Mouse (Mus musculus) midbrain, embryonic 13.5 days (tissue): Measurements from ENCODE around the gene Colq. TPM values are rescaled to one million over a fixed set of nuclear protein-coding genes. Genes with fewer than 3 reads are reported as not detected.

ENCODE experiments used
- ATAC-seq: fragments of 200-750 bp; cut with Nextera tagmentation; 2 replicates; pipeline ENCODE4 v1.8.0; 2017; ENCODE audit warnings: mild to moderate bottlenecking, moderate TSS enrichment, moderate library complexity
- H3K27ac ChIP-seq: fragments of 300-500 bp; sonication (generic); 2 replicates; pipeline ENCODE4 v1.5.1; 2015; ENCODE audit warnings: inconsistent platforms, mild to moderate bottlenecking, moderate library complexity
- H3K27me3 ChIP-seq: fragments of 300-500 bp; sonication (generic); 2 replicates; pipeline ENCODE4 v1.6.1; 2015; ENCODE audit warnings: mild to moderate bottlenecking, inconsistent platforms
- H3K36me3 ChIP-seq: fragments of 300-500 bp; sonication (generic); 2 replicates; pipeline ENCODE4 v1.6.1; 2015; ENCODE audit warnings: mild to moderate bottlenecking, inconsistent platforms
- H3K4me1 ChIP-seq: fragments of 300-500 bp; sonication (generic); replicated peaks from 2 replicates; pipeline ENCODE4 v1.6.1; 2015; ENCODE audit warnings: inconsistent platforms
- H3K4me2 ChIP-seq: fragments of 300-500 bp; sonication (generic); replicated peaks from 2 replicates; pipeline ENCODE4 v1.6.1; 2015; ENCODE audit warnings: moderate library complexity, mild to moderate bottlenecking, inconsistent platforms
- H3K4me3 ChIP-seq: fragments of 300-500 bp; sonication (generic); replicated peaks from 2 replicates; pipeline ENCODE4 v1.5.1; 2015; ENCODE audit warnings: mild to moderate bottlenecking, inconsistent platforms
- H3K9ac ChIP-seq: fragments of 300-500 bp; sonication (generic); replicated peaks from 2 replicates; pipeline ENCODE4 v1.6.1; 2015; ENCODE audit warnings: mild to moderate bottlenecking, inconsistent platforms
- H3K9me3 ChIP-seq: fragments of 300-500 bp; sonication (generic); 2 replicates; pipeline ENCODE4 v1.6.1; 2016; ENCODE audit warnings: mild to moderate bottlenecking, inconsistent platforms
- WGBS: fragments of 180-500 bp; shearing (Covaris S2); methylation state at CpG from one replicate; pipeline ENCODE4 v1.1.7; 2015; 5-methylcytosine and 5-hydroxymethylcytosine counted together
- polyA plus RNA-seq: library from polyadenylated mRNA; unstranded; fragments of >200 nt; fragmentation: Nextera tagmentation; extraction: Ambion mirVana; gene quantifications from 2 replicates; pipeline ENCODE4 v1.2.1, GENCODE M21; 2015

Colq gene
- polyA plus RNA-seq, 1 experiment from 2014 or later = not detected

DNA sequence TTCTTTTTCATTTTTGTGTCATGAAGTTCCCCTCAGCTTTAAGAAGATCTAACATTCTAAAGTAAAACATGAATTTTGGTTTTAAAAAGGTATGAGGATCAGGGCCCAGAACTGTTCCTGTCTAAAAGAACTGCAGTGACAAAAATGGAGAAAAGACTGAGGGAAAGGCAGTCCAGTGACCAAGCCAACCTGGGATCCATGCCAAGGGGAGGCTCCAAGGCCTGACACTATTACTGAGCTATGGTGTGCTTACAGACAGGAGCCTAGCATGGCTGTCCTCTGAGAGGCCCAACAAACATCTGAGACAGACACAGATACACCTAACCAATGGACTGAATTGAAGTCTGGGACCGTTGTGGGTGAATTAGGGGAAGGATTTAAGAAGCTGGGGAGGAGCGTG is 81.2 kb downstream of the Colq start:
- Histone ChIP-seq H3K27ac (no peak overlapping the region), H3K27me3 (no peaks in the 10 kb centered on the region), H3K9me3 (0 out of 2 replicates have a peak, but pooled peaks cover 3% of the 10 kb centered on the region), H3K36me3 (peaks cover 54% of the 10 kb centered on the region), H3K4me1 (no peaks in the 10 kb centered on the region), H3K4me3 (no peak overlapping the region), H3K9ac (no peak overlapping the region), H3K4me2 (no peak overlapping the region)
- ATAC-seq = no peak
- WGBS = 94% methylated on average over 2 of the region's 2 CpGs

GRCm38 (mm10) chr14:31506456-31506855 is 84.7 kb downstream of the Colq start:
- no peak for ATAC-seq
- 98% methylated on average over 6 of the region's 6 CpGs for WGBS
- peaks cover 84% of the 10 kb centered on the region for H3K36me3 ChIP-seq
- H3K4me2 ChIP-seq = no peak overlapping the region
- no peaks in the 10 kb centered on the region for H3K27me3 ChIP-seq
- H3K9me3 ChIP-seq = no peaks in the 10 kb centered on the region
- no peak overlapping the region for H3K9ac ChIP-seq
- no peak overlapping the region for H3K4me3 ChIP-seq
- H3K4me1 ChIP-seq = no peaks in the 10 kb centered on the region
- H3K27ac ChIP-seq = no peak overlapping the region

DNA sequence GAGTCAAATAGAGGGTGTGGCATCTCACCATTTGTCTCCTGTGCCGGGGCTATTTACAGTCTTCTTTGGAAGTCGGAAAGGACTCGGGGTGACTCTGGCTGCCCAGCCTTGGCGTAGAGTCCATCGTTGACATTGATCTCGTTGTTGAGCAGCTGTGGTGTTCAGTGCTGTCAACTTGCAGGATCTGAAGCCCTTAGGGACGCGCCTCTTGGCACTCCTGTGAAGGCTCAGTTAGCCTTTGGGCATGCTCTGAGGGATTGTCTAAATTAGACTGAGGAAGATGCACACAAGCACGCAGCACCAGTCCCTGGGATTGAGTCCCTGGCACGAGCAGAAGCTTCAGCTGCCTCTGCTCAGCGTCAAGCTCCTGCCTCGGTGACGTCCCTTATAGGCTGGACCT is 87.7 kb downstream of the Colq start:
- Histone ChIP-seq H3K27ac (no peak overlapping the region), H3K9ac (no peak overlapping the region), H3K4me2 (no peak overlapping the region), H3K4me3 (no peak overlapping the region), H3K4me1 (no peaks in the 10 kb centered on the region), H3K9me3 (no peaks in the 10 kb centered on the region), H3K27me3 (no peaks in the 10 kb centered on the region), H3K36me3 (peaks cover 88% of the 10 kb centered on the region)
- 97% methylated on average over 13 of the region's 13 CpGs for WGBS
- no peak for ATAC-seq

- H3K36me3 ChIP-seq = peaks cover 55% of the 10 kb centered on the region
- no peak overlapping the region for H3K4me3 ChIP-seq
- no peak overlapping the region for H3K4me2 ChIP-seq
- H3K27ac ChIP-seq = no peak overlapping the region
- peaks cover 22% of the 10 kb centered on the region for H3K4me1 ChIP-seq
- H3K9me3 ChIP-seq = no peaks in the 10 kb centered on the region
- H3K9ac ChIP-seq = no peak overlapping the region
- no peak for ATAC-seq
- 90% methylated on average over 1 of the region's 1 CpGs for WGBS
- H3K27me3 ChIP-seq = no peaks in the 10 kb centered on the region
Observed at GRCm38 (mm10) chr14:31499526-31499925, 91.6 kb downstream of the Colq start.

GRCm38 (mm10) chr14:31496241-31496646 is 94.9 kb downstream of the Colq start:
- Histone ChIP-seq H3K4me3 (peak overlapping the region; percentile 97), H3K4me2 (peak overlapping the region; percentile 80), H3K4me1 (peaks cover 38% of the 10 kb centered on the region), H3K27ac (no peak overlapping the region), H3K9me3 (no peaks in the 10 kb centered on the region), H3K27me3 (no peaks in the 10 kb centered on the region), H3K9ac (peak overlapping the region; percentile 94), H3K36me3 (peaks cover 39% of the 10 kb centered on the region)
- WGBS = 51% methylated on average over 7 of the region's 7 CpGs
- ATAC-seq = no peak

- peaks cover 38% of the 10 kb centered on the region for H3K4me1 ChIP-seq
- H3K27me3 ChIP-seq = no peaks in the 10 kb centered on the region
- H3K27ac ChIP-seq = peak overlapping the region; percentile 90; the same call in 1 of the 2 replicates
- WGBS = 6% methylated on average over 8 of the region's 8 CpGs
- ATAC-seq = no peak
- peak overlapping the region; percentile 97 for H3K4me3 ChIP-seq
- H3K9me3 ChIP-seq = no peaks in the 10 kb centered on the region
- H3K4me2 ChIP-seq = peak overlapping the region; percentile 80
- H3K36me3 ChIP-seq = peaks cover 37% of the 10 kb centered on the region
- H3K9ac ChIP-seq = peak overlapping the region; percentile 94
Observed at GRCm38 (mm10) chr14:31495538-31495937, 95.6 kb downstream of the Colq start.

- peak within 1 kb of the TSS; percentile 94 for H3K9ac ChIP-seq
Observed at GRCm38 (mm10) chr14:31494975-31495455, 96.1 kb downstream of the Colq start, which contains the start of gene Mettl6. Gene Mettl6, minus strand, starts transcription at chr14:31495040.

GRCm38 (mm10) chr14:31494349-31494974 is 96.7 kb downstream of the Colq start, which contains the start of gene Eaf1:
Gene Eaf1, plus strand, starts transcription at chr14:31494399.
- H3K4me1 ChIP-seq = peaks cover 38% of the 10 kb centered on the region
- H3K36me3 ChIP-seq = peaks cover 36% of the 10 kb centered on the region
- ATAC-seq = no peak
- H3K9me3 ChIP-seq = no peaks in the 10 kb centered on the region
- H3K9ac ChIP-seq = peak within 1 kb of the TSS; percentile 94
- H3K27ac ChIP-seq = peak within 1 kb of the TSS; percentile 90
- peak within 1 kb of the TSS; percentile 80 for H3K4me2 ChIP-seq
- WGBS = 1% methylated on average over 37 of the region's 37 CpGs
- H3K27me3 ChIP-seq = no peaks in the 10 kb centered on the region
- H3K4me3 ChIP-seq = peak within 1 kb of the TSS; percentile 97

More at GRCm38 (mm10) chr14:31494975-31495455, 96.1 kb downstream of the Colq start, which contains the start of gene Mettl6:
- Histone ChIP-seq H3K4me2 (peak within 1 kb of the TSS; percentile 80), H3K27me3 (no peaks in the 10 kb centered on the region), H3K4me3 (peak within 1 kb of the TSS; percentile 97), H3K9me3 (no peaks in the 10 kb centered on the region), H3K27ac (peak within 1 kb of the TSS; percentile 90), H3K36me3 (peaks cover 36% of the 10 kb centered on the region), H3K4me1 (peaks cover 38% of the 10 kb centered on the region)
- under 1% methylated on average over 49 of the region's 49 CpGs for WGBS
- peak; percentile 98 for ATAC-seq

DNA sequence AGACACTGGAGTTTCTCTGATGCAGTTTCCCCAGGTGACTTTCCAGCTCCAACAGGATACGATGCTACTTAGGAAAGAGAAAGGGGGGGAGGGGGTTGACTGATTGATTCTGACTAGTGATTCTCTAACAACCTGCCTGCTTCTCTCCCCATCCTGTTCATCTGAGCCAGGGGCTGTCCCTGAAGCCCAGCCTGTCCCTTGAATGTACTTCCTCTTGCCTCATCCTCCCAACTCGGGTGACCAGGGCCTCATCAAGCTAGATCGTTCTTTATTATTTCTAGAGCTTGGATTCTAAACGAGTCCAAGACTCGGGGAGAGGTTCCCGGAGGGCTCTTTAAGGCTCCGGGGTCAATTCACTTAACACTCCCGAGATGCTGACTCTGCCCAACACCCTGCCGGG is 97.2 kb downstream of the Colq start:
- Histone ChIP-seq H3K9me3 (no peaks in the 10 kb centered on the region), H3K27me3 (no peaks in the 10 kb centered on the region), H3K4me3 (peak overlapping the region; percentile 97), H3K4me1 (peaks cover 38% of the 10 kb centered on the region), H3K4me2 (peak overlapping the region; percentile 80), H3K36me3 (peaks cover 37% of the 10 kb centered on the region), H3K27ac (no peak overlapping the region), H3K9ac (peak overlapping the region; percentile 94)
- 60% methylated on average over 9 of the region's 9 CpGs for WGBS
- no peak for ATAC-seq

DNA sequence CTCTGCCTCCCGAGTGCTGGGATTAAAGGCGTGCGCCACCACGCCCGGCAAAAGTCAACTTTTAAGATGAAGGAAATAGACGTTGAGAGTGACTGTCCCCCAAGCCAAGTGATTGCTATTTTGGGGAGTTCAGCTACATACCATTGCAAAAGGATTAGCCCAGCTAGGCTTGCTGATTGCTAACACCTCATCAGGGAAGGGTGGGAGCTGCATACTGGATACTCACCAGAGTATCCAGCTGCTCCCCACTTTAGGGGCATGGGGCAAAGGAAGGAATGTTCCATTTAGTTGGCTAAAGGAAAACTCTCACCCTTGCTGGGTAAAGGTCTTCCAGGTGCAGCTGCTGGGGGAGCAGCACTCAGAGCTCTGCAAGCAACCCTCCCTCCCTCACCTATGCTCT is 103.1 kb downstream of the Colq start:
- H3K4me2 ChIP-seq = no peak overlapping the region
- H3K9ac ChIP-seq = no peak overlapping the region
- no peak overlapping the region for H3K27ac ChIP-seq
- no peaks in the 10 kb centered on the region for H3K9me3 ChIP-seq
- H3K4me3 ChIP-seq = no peak overlapping the region
- ATAC-seq = no peak
- WGBS = 94% methylated on average over 6 of the region's 6 CpGs
- peaks cover 83% of the 10 kb centered on the region for H3K36me3 ChIP-seq
- no peaks in the 10 kb centered on the region for H3K27me3 ChIP-seq
- peaks cover 4% of the 10 kb centered on the region for H3K4me1 ChIP-seq

DNA sequence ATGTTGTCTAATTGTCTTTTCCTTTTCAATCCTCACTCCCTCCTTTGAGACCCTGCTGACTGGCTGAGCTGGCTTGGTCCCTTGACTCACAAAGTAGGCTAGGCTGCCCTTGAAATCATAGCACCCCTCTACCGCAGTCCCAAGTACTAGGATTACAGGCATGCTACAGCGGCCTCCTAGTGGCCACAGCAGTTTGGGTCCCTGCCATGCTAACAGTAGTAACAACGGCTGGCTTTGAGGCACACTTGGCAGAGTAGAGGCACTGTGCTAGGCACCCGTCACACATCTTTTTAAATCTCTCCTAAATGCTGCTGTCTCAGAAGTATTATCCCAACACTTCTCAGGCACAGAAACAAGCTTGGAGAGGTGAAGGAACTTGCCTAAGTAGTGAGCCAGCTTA is 104.7 kb downstream of the Colq start:
- H3K36me3 ChIP-seq = peaks cover 86% of the 10 kb centered on the region

DNA sequence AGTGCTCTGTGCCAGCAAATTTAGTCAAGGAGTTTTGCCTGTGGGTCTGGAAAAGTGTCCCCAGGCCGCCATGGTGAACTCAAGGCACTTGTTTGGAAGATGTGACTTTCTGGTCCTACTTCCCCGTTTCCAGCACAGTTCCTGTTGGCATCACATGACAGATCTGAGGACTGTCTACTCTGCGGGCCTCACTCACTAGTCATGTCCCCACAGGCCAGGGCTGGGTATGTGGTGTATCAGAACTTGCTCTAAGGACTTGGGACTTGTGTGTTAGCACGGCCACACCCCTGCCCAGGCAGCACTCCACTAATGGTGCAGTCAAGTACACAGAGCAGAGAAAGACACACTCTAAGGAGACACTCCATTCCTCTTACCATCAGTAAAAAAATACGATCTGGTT is 108.7 kb downstream of the Colq start:
- no peaks in the 10 kb centered on the region for H3K9me3 ChIP-seq
- H3K4me3 ChIP-seq = no peak overlapping the region
- WGBS = 90% methylated on average over 5 of the region's 5 CpGs
- H3K9ac ChIP-seq = no peak overlapping the region
- no peaks in the 10 kb centered on the region for H3K4me1 ChIP-seq
- H3K27me3 ChIP-seq = no peaks in the 10 kb centered on the region
- H3K36me3 ChIP-seq = peaks cover 91% of the 10 kb centered on the region
- H3K4me2 ChIP-seq = no peak overlapping the region
- H3K27ac ChIP-seq = no peak overlapping the region
- no peak for ATAC-seq

More for the DNA sequence above, 104.7 kb downstream of the Colq start:
- no peak overlapping the region for H3K4me3 ChIP-seq
- WGBS = 85% methylated on average over 4 of the region's 4 CpGs
- no peak overlapping the region for H3K9ac ChIP-seq
- no peaks in the 10 kb centered on the region for H3K9me3 ChIP-seq
- no peak overlapping the region for H3K4me2 ChIP-seq
- H3K4me1 ChIP-seq = no peaks in the 10 kb centered on the region
- no peak for ATAC-seq
- no peaks in the 10 kb centered on the region for H3K27me3 ChIP-seq
- no peak overlapping the region for H3K27ac ChIP-seq
